Mouse (Mus musculus) E14TG2a.4 (cell line): ENCODE data around the gene Ccdc9.

Experiments
- CTCF ChIP-seq: conservative IDR thresholded peaks from 2 replicates; pipeline ENCODE4 v1.5.1; 2014; ENCODE audit warnings: low read length
- POU5F1 ChIP-seq: IDR thresholded peaks from 2 replicates; pipeline ENCODE4 v1.6.1; 2014; ENCODE audit warnings: low read length, borderline replicate concordance

DNA sequence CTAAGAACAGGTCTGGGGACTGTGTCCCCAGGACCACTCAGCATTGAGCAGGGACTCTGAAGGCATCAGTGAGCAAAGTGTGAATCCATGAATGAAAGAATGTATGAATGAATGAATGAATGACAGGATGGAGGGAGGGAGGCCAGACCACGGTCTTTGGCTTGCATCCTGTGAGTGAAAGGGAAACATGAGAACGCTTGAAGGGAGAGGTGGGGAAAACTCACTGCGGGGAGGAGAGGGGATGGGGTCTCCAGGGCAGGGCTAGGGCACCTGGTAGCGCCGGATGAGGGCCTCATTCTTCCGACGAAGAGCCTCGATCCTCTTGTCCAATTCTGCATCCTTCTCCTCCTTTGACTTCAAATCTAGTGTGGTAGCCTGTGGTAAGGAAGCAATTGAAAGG is 2.6 kb downstream of the Ccdc9 start:
- no peak for TF ChIP-seq POU5F1
- no peak for TF ChIP-seq CTCF
